Mouse (Mus musculus) embryonic stem cell, embryonic (primary cell): Measurements from ENCODE around the gene Slc12a7.

Experiments used
- CTCF ChIA-PET, 4 experiments: fragments of 300-600 bp in 2 of 4; fragments of 350-600 bp in 2 of 4; sonication (Branson Sonifier 250); formaldehyde crosslinking; loops; one replicate each; lab custom pipeline; 2022; ENCODE audit warnings: inconsistent platforms in 2 of 4; lab: Charles Lee
- POLR2A ChIA-PET, 4 experiments: fragments of 300-600 bp in 2 of 4; fragments of 350-600 bp in 2 of 4; sonication (Branson Sonifier 250); formaldehyde crosslinking; loops; one replicate each; lab custom pipeline; 2022; ENCODE audit warnings: antibody characterized with exemption in 4 of 4, inconsistent platforms in 1 of 4; lab: Charles Lee

Slc12a7 gene

GRCm38 (mm10) chr13:73767224-73767623 lies 34.3 kb downstream of the Slc12a7 start:
- ChIA-PET POLR2A (interaction anchor here in 3 of 4 experiments (1.0 to 18.3 kb wide), 10 partner anchors 9 to 110 kb away, joined by 3 to 443 read pairs (median 8); no protein-coding TSS in a partner anchor), CTCF (no interaction called here)

GRCm38 (mm10) chr13:73767754-73768153 lies 34.9 kb downstream of the Slc12a7 start:
- POLR2A ChIA-PET, result interaction anchor here in 3 of 4 experiments (0.5 to 18.3 kb wide), 18 partner anchors 9 to 550 kb away, joined by 3 to 443 read pairs (median 4); partner anchors contain the start of gene Pdcd6 (in 1 of the 3)
- CTCF ChIA-PET, result no interaction called here

- POLR2A ChIA-PET, result interaction anchor here in 3 of 4 experiments (0.5 to 18.3 kb wide), 23 partner anchors 9 to 549 kb away, joined by 3 to 443 read pairs (median 3); partner anchors contain the start of genes Brd9 (in 1 of the 3), Pdcd6 (in 1 of the 3) and Trip13 (in 1 of the 3)
- CTCF ChIA-PET, result interaction anchor here in 1 of 4 experiments (0.6 kb wide), 1 partner anchor 518 kb away, joined by 3 read pairs; no protein-coding TSS in a partner anchor
Observed at GRCm38 (mm10) chr13:73768311-73768710, 35.4 kb downstream of the Slc12a7 start.

GRCm38 (mm10) chr13:73769916-73770682 lies 37.2 kb downstream of the Slc12a7 start:
- ChIA-PET POLR2A (interaction anchor here in 3 of 4 experiments (0.8 to 18.3 kb wide), 10 partner anchors 8 to 52 kb away, joined by 3 to 443 read pairs (median 6); no protein-coding TSS in a partner anchor), CTCF (interaction anchor here in 1 of 4 experiments (0.8 to 1.1 kb wide), 2 partner anchors 9 to 22 kb away, joined by 3 read pairs; no protein-coding TSS in a partner anchor)

- CTCF ChIA-PET, result no interaction called here
- POLR2A ChIA-PET, result interaction anchor here in 3 of 4 experiments (0.6 to 18.3 kb wide), 10 partner anchors 5 to 579 kb away, joined by 3 to 443 read pairs (median 4); partner anchors contain the start of genes Brd9 (in 1 of the 3) and Trip13 (in 1 of the 3)
Observed at GRCm38 (mm10) chr13:73771131-73771530, 38.2 kb downstream of the Slc12a7 start.

- POLR2A ChIA-PET, result interaction anchor here in 2 of 4 experiments (1.1 to 18.3 kb wide), 4 partner anchors 6 to 10 kb away, joined by 7 to 443 read pairs (median 382); no protein-coding TSS in a partner anchor
Observed at GRCm38 (mm10) chr13:73772655-73773054, 39.8 kb downstream of the Slc12a7 start.

GRCm38 (mm10) chr13:73773519-73774205 lies 40.8 kb downstream of the Slc12a7 start:
- ChIA-PET CTCF (interaction anchor here in 1 of 4 experiments (0.6 kb wide), 1 partner anchor 46 kb away, joined by 3 read pairs; no protein-coding TSS in a partner anchor), POLR2A (interaction anchor here in 3 of 4 experiments (1.0 to 18.3 kb wide), 5 partner anchors 6 to 19 kb away, joined by 3 to 443 read pairs (median 320); no protein-coding TSS in a partner anchor)

More at GRCm38 (mm10) chr13:73772655-73773054, 39.8 kb downstream of the Slc12a7 start:
- CTCF ChIA-PET, result no interaction called here

GRCm38 (mm10) chr13:73775786-73776185 lies 42.9 kb downstream of the Slc12a7 start:
- CTCF ChIA-PET, result no interaction called here
- POLR2A ChIA-PET, result interaction anchor here in 3 of 4 experiments (0.8 to 17.8 kb wide), 8 partner anchors 9 to 23 kb away, joined by 3 to 443 read pairs (median 4); no protein-coding TSS in a partner anchor

- ChIA-PET CTCF (interaction anchor here in 2 of 4 experiments (0.5 to 1.4 kb wide), 2 partner anchors 14 to 193 kb away, joined by 3 to 4 read pairs; no protein-coding TSS in a partner anchor), POLR2A (interaction anchor here in 3 of 4 experiments (1.1 to 17.8 kb wide), 7 partner anchors 9 to 117 kb away, joined by 3 to 443 read pairs (median 3); no protein-coding TSS in a partner anchor)
Observed at GRCm38 (mm10) chr13:73777578-73777977, 44.7 kb downstream of the Slc12a7 start.

GRCm38 (mm10) chr13:73782486-73782885 lies 49.6 kb downstream of the Slc12a7 start:
- ChIA-PET POLR2A (interaction anchor here in 3 of 4 experiments (0.8 to 17.8 kb wide), 35 partner anchors 9 to 534 kb away, joined by 3 to 443 read pairs (median 4); partner anchors contain the start of genes Brd9 (in 3 of the 3), Trip13 (in 3 of the 3), Cep72 (in 1 of the 3) and Pdcd6 (in 1 of the 3)), CTCF (interaction anchor here in 2 of 4 experiments (0.6 to 1.6 kb wide), 5 partner anchors 18 to 519 kb away, joined by 3 to 5 read pairs (median 4); no protein-coding TSS in a partner anchor)

- ChIA-PET CTCF (interaction anchor here in 3 of 4 experiments (0.9 to 1.8 kb wide), 5 partner anchors 15 to 69 kb away, joined by 3 to 5 read pairs (median 4); no protein-coding TSS in a partner anchor), POLR2A (interaction anchor here in 3 of 4 experiments (0.7 to 5.0 kb wide), 14 partner anchors 9 to 43 kb away, joined by 3 to 20 read pairs (median 4); no protein-coding TSS in a partner anchor)
Observed at GRCm38 (mm10) chr13:73792176-73792575, 59.3 kb downstream of the Slc12a7 start.

- ChIA-PET CTCF (interaction anchor here in 2 of 4 experiments (0.7 to 1.0 kb wide), 2 partner anchors 29 to 35 kb away, joined by 3 read pairs; no protein-coding TSS in a partner anchor), POLR2A (interaction anchor here in 3 of 4 experiments (0.5 to 5.0 kb wide), 11 partner anchors 9 to 25 kb away, joined by 3 to 20 read pairs (median 3); no protein-coding TSS in a partner anchor)
Observed at GRCm38 (mm10) chr13:73793171-73793570, 60.3 kb downstream of the Slc12a7 start.

GRCm38 (mm10) chr13:73799110-73799509 lies 66.2 kb downstream of the Slc12a7 start:
- POLR2A ChIA-PET, result interaction anchor here (0.5 to 4.2 kb wide), 10 partner anchors 9 to 76 kb away, joined by 3 to 13 read pairs (median 4); no protein-coding TSS in a partner anchor
- CTCF ChIA-PET, result no interaction called here

- ChIA-PET CTCF (no interaction called here), POLR2A (interaction anchor here in 2 of 4 experiments (0.8 to 1.6 kb wide), 5 partner anchors 11 to 26 kb away, joined by 3 to 5 read pairs (median 4); no protein-coding TSS in a partner anchor)
Observed at GRCm38 (mm10) chr13:73803450-73804178, 70.7 kb downstream of the Slc12a7 start.

GRCm38 (mm10) chr13:73804914-73805313 lies 72.0 kb downstream of the Slc12a7 start:
- ChIA-PET POLR2A (no interaction called here), CTCF (no interaction called here)

- CTCF ChIA-PET, result interaction anchor here in 1 of 4 experiments (1.2 kb wide), 1 partner anchor 9 kb away, joined by 3 read pairs; no protein-coding TSS in a partner anchor
- POLR2A ChIA-PET, result interaction anchor here in 1 of 4 experiments (0.8 to 1.4 kb wide), 3 partner anchors 30 to 90 kb away, joined by 3 to 4 read pairs (median 4); no protein-coding TSS in a partner anchor
Observed at GRCm38 (mm10) chr13:73812936-73813335, 80.0 kb downstream of the Slc12a7 start.
